Mouse (Mus musculus) neural tube, embryonic 10.5 days (tissue): ENCODE data around the gene Cstb.
"Not testable (repeated sequence)": the region's sequence is repeated elsewhere in the genome, so short reads cannot be mapped to it uniquely, and the experiment has no call there.

ENCODE experiments used
- DNase-seq: peaks from one replicate; pipeline ENCODE4 v3.0.0-alpha.2; 2017; ENCODE audit warnings: low spot score; ENCODE audit errors: extremely low spot score

The Cstb gene

GRCm38 (mm10) chr10:78414936-78415335 is 10.5 kb upstream of the Cstb start:
- not testable (repeated sequence) for DNase-seq

GRCm38 (mm10) chr10:78417888-78418287 is 7.6 kb upstream of the Cstb start:
- no peak for DNase-seq

GRCm38 (mm10) chr10:78418791-78419190 is 6.7 kb upstream of the Cstb start:
- no peak for DNase-seq

GRCm38 (mm10) chr10:78420929-78421328 is 4.5 kb upstream of the Cstb start:
- no peak for DNase-seq

GRCm38 (mm10) chr10:78422614-78423013 is 2.9 kb upstream of the Cstb start:
- no peak for DNase-seq

GRCm38 (mm10) chr10:78426117-78426735 is 757 bp downstream of the Cstb start:
- peak; percentile 21 for DNase-seq

- no peak for DNase-seq
Observed at GRCm38 (mm10) chr10:78428070-78428469, 2.6 kb downstream of the Cstb start.

GRCm38 (mm10) chr10:78429180-78429579 is 3.7 kb downstream of the Cstb start:
- DNase-seq = no peak

- DNase-seq = no peak
Observed at GRCm38 (mm10) chr10:78429776-78430175, 4.3 kb downstream of the Cstb start.

- no peak for DNase-seq
Observed at GRCm38 (mm10) chr10:78432853-78433252, 7.4 kb downstream of the Cstb start.

- DNase-seq = peak; percentile 86
Observed at GRCm38 (mm10) chr10:78438094-78438493, 12.6 kb downstream of the Cstb start.

- DNase-seq = peak; percentile 34
Observed at GRCm38 (mm10) chr10:78439550-78439949, 14.1 kb downstream of the Cstb start.

GRCm38 (mm10) chr10:78439990-78440389 is 14.5 kb downstream of the Cstb start:
- no peak for DNase-seq

- no peak for DNase-seq
Observed at GRCm38 (mm10) chr10:78440812-78441211, 15.3 kb downstream of the Cstb start.

- DNase-seq = no peak
Observed at GRCm38 (mm10) chr10:78441606-78442005, 16.1 kb downstream of the Cstb start.

GRCm38 (mm10) chr10:78442292-78442691 is 16.8 kb downstream of the Cstb start:
- no peak for DNase-seq

- DNase-seq = no peak
Observed at GRCm38 (mm10) chr10:78446195-78446594, 20.7 kb downstream of the Cstb start.

GRCm38 (mm10) chr10:78447396-78447795 is 21.9 kb downstream of the Cstb start:
- no peak for DNase-seq

- no peak for DNase-seq
Observed at GRCm38 (mm10) chr10:78450761-78451160, 25.3 kb downstream of the Cstb start.

GRCm38 (mm10) chr10:78452641-78453040 is 27.2 kb downstream of the Cstb start:
- DNase-seq = no peak

- DNase-seq = no peak
Observed at GRCm38 (mm10) chr10:78456696-78457095, 31.2 kb downstream of the Cstb start.

GRCm38 (mm10) chr10:78457495-78458347 is 32.3 kb downstream of the Cstb start:
- no peak for DNase-seq
